Mouse (Mus musculus) CH12.LX (cell line): Measurements from ENCODE around the gene Smurf2. TPM values are rescaled to one million over a fixed set of nuclear protein-coding genes. Genes with fewer than 3 reads are reported as not detected.

ENCODE experiments used
- DNase-seq: peaks from one replicate; pipeline ENCODE4 v3.0.0-alpha.2; 2013; ENCODE audit errors: extremely low read depth
- H3K27ac ChIP-seq: 2 replicates; pipeline ENCODE4 v1.5.1; 2012; ENCODE audit warnings: low read depth, mild to moderate bottlenecking, control low read depth, moderate library complexity; ENCODE audit not compliant: insufficient read depth
- H3K27me3 ChIP-seq: replicated peaks from 2 replicates; pipeline ENCODE3; 2012; ENCODE audit warnings: inconsistent platforms
- H3K36me3 ChIP-seq, 2 experiments: replicated peaks in 1 of 2; 2 replicates each; pipeline versions ENCODE3 to v1.6.1; 2012; ENCODE audit warnings: inconsistent platforms in 1 of 2, low read length in 1 of 2, mild to moderate bottlenecking in 1 of 2, mixed read lengths in 1 of 2, moderate library complexity in 1 of 2; ENCODE audit not compliant: control insufficient read depth in 1 of 2, insufficient read depth in 1 of 2
- H3K4me1 ChIP-seq, 2 experiments: 2 replicates each; pipeline ENCODE4 v1.6.1; 2012; ENCODE audit warnings: inconsistent platforms in 1 of 2, moderate library complexity in 1 of 2; ENCODE audit not compliant: insufficient read depth in 2 of 2, control insufficient read depth in 1 of 2
- H3K4me2 ChIP-seq: 2 replicates; pipeline ENCODE4 v1.6.1; 2012; ENCODE audit warnings: low read depth, mild to moderate bottlenecking, control low read depth; ENCODE audit not compliant: poor library complexity, insufficient read depth, severe bottlenecking
- H3K4me3 ChIP-seq, 3 experiments: fragments of 150-350 bp in 1 of 3; sonication (generic) in 1 of 3; replicated peaks in 1 of 3; 2 replicates each; pipeline versions ENCODE3 to v1.5.1; 2011 to 2012; ENCODE audit warnings: low read depth in 2 of 3, low read length in 2 of 3, mild to moderate bottlenecking in 2 of 3, moderate library complexity in 2 of 3, control low read depth in 1 of 3, improper control_type of control experiment in 1 of 3, inconsistent platforms in 1 of 3, mixed read lengths in 1 of 3; ENCODE audit not compliant: poor library complexity in 1 of 3
- H3K79me2 ChIP-seq: replicated peaks from 2 replicates; pipeline ENCODE4 v1.6.1; 2012; ENCODE audit warnings: mild to moderate bottlenecking, moderate library complexity; ENCODE audit not compliant: control insufficient read depth, poor library complexity, insufficient read depth, severe bottlenecking; ENCODE audit errors: extremely low read depth
- H3K9ac ChIP-seq: 2 replicates; pipeline ENCODE4 v1.6.1; 2012; ENCODE audit warnings: low read depth, mild to moderate bottlenecking, control low read depth, moderate library complexity; ENCODE audit not compliant: insufficient read depth
- H3K9me3 ChIP-seq: replicated peaks from 2 replicates; pipeline ENCODE3; 2012; ENCODE audit warnings: low read length, inconsistent platforms, mixed read lengths
- BHLHE40 ChIP-seq: IDR thresholded peaks from 2 replicates; pipeline ENCODE4 v1.6.1; 2011; ENCODE audit warnings: mild to moderate bottlenecking, low read depth, low read length, improper control_type of control experiment
- CHD2 ChIP-seq: IDR thresholded peaks from 2 replicates; pipeline ENCODE4 v1.6.1; 2011; ENCODE audit warnings: low read length, improper control_type of control experiment
- E2F4 ChIP-seq: IDR thresholded peaks from 2 replicates; pipeline ENCODE4 v1.6.1; 2011; ENCODE audit warnings: low read depth, low read length, improper control_type of control experiment; ENCODE audit not compliant: insufficient replicate concordance
- ELF1 ChIP-seq: IDR thresholded peaks from 2 replicates; pipeline ENCODE4 v1.6.1; 2014; ENCODE audit warnings: low read depth, mild to moderate bottlenecking, inconsistent platforms, low read length, improper control_type of control experiment
- EP300 ChIP-seq: IDR thresholded peaks from 2 replicates; pipeline ENCODE4 v1.6.1; 2011; ENCODE audit warnings: low read length, improper control_type of control experiment
- ETS1 ChIP-seq: conservative IDR thresholded peaks from 2 replicates; pipeline ENCODE4 v1.6.1; 2012; ENCODE audit warnings: low read depth, mild to moderate bottlenecking, inconsistent platforms, low read length, improper control_type of control experiment, moderate library complexity
- IRF4 ChIP-seq: IDR thresholded peaks from 2 replicates; pipeline ENCODE4 v1.6.1; 2014; ENCODE audit warnings: low read depth, mild to moderate bottlenecking, inconsistent platforms, low read length, improper control_type of control experiment
- MAX ChIP-seq: IDR thresholded peaks from 2 replicates; pipeline ENCODE4 v1.6.1; 2011; ENCODE audit warnings: low read length, improper control_type of control experiment
- MXI1 ChIP-seq: IDR thresholded peaks from 2 replicates; pipeline ENCODE4 v1.6.1; 2011; ENCODE audit warnings: mild to moderate bottlenecking, low read depth, low read length, improper control_type of control experiment
- MYC ChIP-seq: IDR thresholded peaks from 2 replicates; pipeline ENCODE4 v1.6.1; 2011; ENCODE audit warnings: low read depth, mild to moderate bottlenecking, improper control_type of control experiment, low read length
- PAX5 ChIP-seq: IDR thresholded peaks from 2 replicates; pipeline ENCODE4 v1.6.1; 2012; ENCODE audit warnings: low read length, inconsistent platforms, mixed read lengths
- POLR2A ChIP-seq: IDR thresholded peaks from 2 replicates; pipeline ENCODE4 v1.6.1; 2011; ENCODE audit warnings: low read depth, mild to moderate bottlenecking, improper control_type of control experiment, low read length
- POLR2AphosphoS2 ChIP-seq: IDR thresholded peaks from 2 replicates; pipeline ENCODE4 v1.6.1; 2011; ENCODE audit warnings: low read depth, low read length, improper control_type of control experiment
- RCOR1 ChIP-seq: conservative IDR thresholded peaks from 2 replicates; pipeline ENCODE4 v1.6.1; 2012; ENCODE audit warnings: low read depth, mild to moderate bottlenecking, inconsistent platforms, low read length, improper control_type of control experiment
- SIN3A ChIP-seq: IDR thresholded peaks from 2 replicates; pipeline ENCODE4 v1.6.1; 2012; ENCODE audit warnings: low read length, improper control_type of control experiment, inconsistent platforms
- TBP ChIP-seq: conservative IDR thresholded peaks from 2 replicates; pipeline ENCODE4 v1.6.1; 2011; ENCODE audit warnings: low read depth, low read length, improper control_type of control experiment
- TCF12 ChIP-seq: IDR thresholded peaks from 2 replicates; pipeline ENCODE4 v1.6.1; 2014; ENCODE audit warnings: low read depth, mild to moderate bottlenecking, inconsistent platforms, low read length, improper control_type of control experiment
- ZC3H11A ChIP-seq: IDR thresholded peaks from 2 replicates; pipeline ENCODE4 v1.6.1; 2012; ENCODE audit warnings: low read depth, mild to moderate bottlenecking, inconsistent platforms, low read length, improper control_type of control experiment
- dilution Hi-C: fragments of 300-500 bp; cut with MboI; formaldehyde crosslinking; loops from 2 replicates; pipeline ENCODE4 v1.14.3; 2020; ENCODE audit warnings: low sequenced_read_pairs; ENCODE audit not compliant: extremely low pct_unique_long_range_greater_than_20kb, extremely low pct_ligation_motif_present
- in situ Hi-C: fragments of 300-500 bp; cut with MboI; formaldehyde crosslinking; loops from 3 replicates; pipeline ENCODE4 v1.14.3; 2019; ENCODE audit warnings: low sequenced_read_pairs, low pct_ligation_motif_present, low pct_unique_long_range_greater_than_20kb, mixed read lengths
- polyA plus RNA-seq: library from polyadenylated mRNA; unstranded; fragments of >175 nt; gene quantifications from 2 replicates; pipeline ENCODE4 v1.2.1, GENCODE M21; 2012; ENCODE audit warnings: low read depth; ENCODE audit not compliant: insufficient read length
- total RNA-seq, 2 experiments: library from RNA; depleted of rRNA; stranded (reverse); fragments of 300-350 nt in 1 of 2; fragments of >200 nt in 1 of 2; gene quantifications; 2 replicates each; pipeline ENCODE4 v1.2.3; 2012 to 2014

The Smurf2 gene
- total and polyA plus RNA-seq, 3 experiments = 10.8 to 13.2 (median 11.3) TPM

- H3K4me3 ChIP-seq = no peak overlapping the region
- H3K4me2 ChIP-seq = no peak overlapping the region
- H3K36me3 ChIP-seq = peaks cover 45 to 83% of the 10 kb centered on the region in 2 experiments
- in situ Hi-C loops = no loop called here
- H3K79me2 ChIP-seq = no peaks in the 10 kb centered on the region
- no peaks in the 10 kb centered on the region for H3K27me3 ChIP-seq
- H3K27ac ChIP-seq = no peak overlapping the region
- H3K4me1 ChIP-seq = no peaks in the 10 kb centered on the region
- no peak overlapping the region for H3K9ac ChIP-seq
- TF ChIP-seq BHLHE40 (no peak), TBP (no peak), ELF1 (no peak), MAX (no peak), SIN3A (no peak), CHD2 (no peak), E2F4 (no peak), EP300 (no peak)
- no peaks in the 10 kb centered on the region for H3K9me3 ChIP-seq
- no peak for DNase-seq
- dilution Hi-C loops = no loop called here
These were observed 98.0 kb downstream of the Smurf2 start for GRCm38 (mm10) chr11:106822491-106822890.

GRCm38 (mm10) chr11:106821397-106821796 lies 99.1 kb downstream of the Smurf2 start:
- TF ChIP-seq IRF4 (no peak), ETS1 (no peak), EP300 (no peak), POLR2AphosphoS2 (no peak), BHLHE40 (no peak), PAX5 (no peak), TCF12 (no peak), POLR2A (no peak), CHD2 (no peak), ZC3H11A (no peak), MYC (no peak), MXI1 (no peak), RCOR1 (no peak), E2F4 (no peak), TBP (no peak)
- dilution Hi-C loops = no loop called here
- no peak for DNase-seq
- H3K27me3 ChIP-seq = no peaks in the 10 kb centered on the region
- in situ Hi-C loops = no loop called here
- H3K79me2 ChIP-seq = no peaks in the 10 kb centered on the region
- peaks cover 55 to 86% of the 10 kb centered on the region in 2 experiments for H3K36me3 ChIP-seq
- H3K9me3 ChIP-seq = no peaks in the 10 kb centered on the region
- no peak overlapping the region for H3K27ac ChIP-seq
- no peak overlapping the region for H3K9ac ChIP-seq
- no peaks in the 10 kb centered on the region for H3K4me1 ChIP-seq
- H3K4me2 ChIP-seq = no peak overlapping the region
- no peak overlapping the region for H3K4me3 ChIP-seq
